Mouse (Mus musculus): ENCODE measurements at regions not wholly inside any gene's neighbourhood (a gene's known extent, or its start where the extent isn't known, plus 50 kb on each side); places are given as distances from the start of the nearest gene placed in this dataset.

GRCm38 (mm10) chr2:74209421-74209917 is 298.3 kb upstream of the Atp5g3 start:
- in situ Hi-C loops (cut with MboI; ENCODE audit: low pct_ligation_motif_present, low pct_unique_long_range_greater_than_20kb, low sequenced_read_pairs), result no loop called here
- dilution Hi-C loops (cut with MboI; ENCODE audit: extremely low pct_ligation_motif_present, extremely low pct_unique_long_range_greater_than_20kb, low sequenced_read_pairs), result no loop called here
- Histone ChIP-seq H3K4me1 (ENCODE audit: control insufficient read depth in 1 of 2, insufficient read depth in 2 of 2) (peaks cover 0 to 3% of the 10 kb centered on the region in 2 experiments; a peak in 1 of 4 replicates), H3K27ac (ENCODE audit: insufficient read depth, low read depth) (no peak overlapping the region), H3K9ac (ENCODE audit: insufficient read depth, low read depth) (no peak overlapping the region), H3K27me3 (replicated peaks) (no peaks in the 10 kb centered on the region), H3K4me3 (replicated peaks in 1 of 3; ENCODE audit: low read depth in 2 of 3, low read length in 2 of 3, poor library complexity in 1 of 3) (no peak overlapping the region), H3K4me2 (ENCODE audit: insufficient read depth, low read depth, poor library complexity, severe bottlenecking) (no peak overlapping the region), H3K9me3 (replicated peaks; ENCODE audit: low read length) (no peaks in the 10 kb centered on the region), H3K79me2 (replicated peaks; ENCODE audit: control insufficient read depth, extremely low read depth, insufficient read depth, poor library complexity, severe bottlenecking) (no peaks in the 10 kb centered on the region), H3K36me3 (replicated peaks in 1 of 2; ENCODE audit: control insufficient read depth in 1 of 2, insufficient read depth in 1 of 2, low read length in 1 of 2) (no peaks in the 10 kb centered on the region)
- DNase-seq (ENCODE audit: extremely low read depth), result no peak
- TF ChIP-seq UBTF (IDR thresholded peaks at IDR 0.05; ENCODE audit: low read depth, low read length) (no peak), CHD2 (IDR thresholded peaks at IDR 0.05; ENCODE audit: low read length) (no peak), USF1 (IDR thresholded peaks at IDR 0.05; ENCODE audit: low read depth, low read length) (no peak), ETS1 (conservative IDR thresholded peaks at IDR 0.05; ENCODE audit: low read depth, low read length) (no peak), IRF4 (IDR thresholded peaks at IDR 0.05; ENCODE audit: low read depth, low read length) (no peak), POLR2A (IDR thresholded peaks at IDR 0.05; ENCODE audit: low read depth, low read length) (no peak), E2F4 (IDR thresholded peaks at IDR 0.05; ENCODE audit: insufficient replicate concordance, low read depth, low read length) (no peak), MAFK (IDR thresholded peaks at IDR 0.05; ENCODE audit: insufficient replicate concordance, low read length) (no peak), JUN (IDR thresholded peaks at IDR 0.05; ENCODE audit: insufficient read depth, low read depth, low read length) (no peak), RCOR1 (conservative IDR thresholded peaks at IDR 0.05; ENCODE audit: low read depth, low read length) (no peak), KAT2A (IDR thresholded peaks at IDR 0.05; ENCODE audit: insufficient replicate concordance, low read length) (no peak), MYC (IDR thresholded peaks at IDR 0.05; ENCODE audit: low read depth, low read length) (no peak)

- peaks cover 0 to 6% of the 10 kb centered on the region in 2 experiments; a peak in 2 of 4 replicates for H3K4me1 ChIP-seq (ENCODE audit: control insufficient read depth in 1 of 2, insufficient read depth in 2 of 2)
- dilution Hi-C loops (cut with MboI; ENCODE audit: extremely low pct_ligation_motif_present, extremely low pct_unique_long_range_greater_than_20kb, low sequenced_read_pairs), result no loop called here
Measured at GRCm38 (mm10) chr2:74207440-74207839, 296.3 kb upstream of the Atp5g3 start.

More at GRCm38 (mm10) chr2:74207440-74207839, 296.3 kb upstream of the Atp5g3 start:
- H3K4me2 ChIP-seq (ENCODE audit: insufficient read depth, low read depth, poor library complexity, severe bottlenecking), result no peak overlapping the region
- H3K79me2 ChIP-seq (replicated peaks; ENCODE audit: control insufficient read depth, extremely low read depth, insufficient read depth, poor library complexity, severe bottlenecking), result no peaks in the 10 kb centered on the region
- H3K36me3 ChIP-seq (replicated peaks in 1 of 2; ENCODE audit: control insufficient read depth in 1 of 2, insufficient read depth in 1 of 2, low read length in 1 of 2), result no peaks in the 10 kb centered on the region
- no peaks in the 10 kb centered on the region for H3K9me3 ChIP-seq (replicated peaks; ENCODE audit: low read length)
- no peak overlapping the region for H3K27ac ChIP-seq (ENCODE audit: insufficient read depth, low read depth)
- no peaks in the 10 kb centered on the region for H3K27me3 ChIP-seq (replicated peaks)
- no peak for DNase-seq (ENCODE audit: extremely low read depth)
- no peak overlapping the region for H3K4me3 ChIP-seq (replicated peaks in 1 of 3; ENCODE audit: low read depth in 2 of 3, low read length in 2 of 3, poor library complexity in 1 of 3)
- in situ Hi-C loops (cut with MboI; ENCODE audit: low pct_ligation_motif_present, low pct_unique_long_range_greater_than_20kb, low sequenced_read_pairs), result no loop called here
- TF ChIP-seq SIN3A (IDR thresholded peaks at IDR 0.05; ENCODE audit: low read length) (no peak), MAZ (IDR thresholded peaks at IDR 0.05; ENCODE audit: low read depth, low read length) (no peak), KAT2A (IDR thresholded peaks at IDR 0.05; ENCODE audit: insufficient replicate concordance, low read length) (no peak), PAX5 (IDR thresholded peaks at IDR 0.05; ENCODE audit: low read length) (no peak), JUND (conservative IDR thresholded peaks at IDR 0.05; ENCODE audit: low read depth, low read length) (no peak), RAD21 (IDR thresholded peaks at IDR 0.05; ENCODE audit: low read depth, low read length) (no peak), MAFK (IDR thresholded peaks at IDR 0.05; ENCODE audit: insufficient replicate concordance, low read length) (no peak), TBP (conservative IDR thresholded peaks at IDR 0.05; ENCODE audit: low read depth, low read length) (no peak)
- no peak overlapping the region for H3K9ac ChIP-seq (ENCODE audit: insufficient read depth, low read depth)
